Mouse (Mus musculus) midbrain, postnatal 0 days (tissue): ENCODE measurements at regions not wholly inside any gene's neighbourhood (a gene's known extent, or its start where the extent isn't known, plus 50 kb on each side); places are given as distances from the start of the nearest gene placed in this dataset.
"Not testable (repeated sequence)": the region's sequence is repeated elsewhere in the genome, so short reads cannot be mapped to it uniquely, and the experiment has no call there.

Experiments
- ATAC-seq: fragments of 200-750 bp; cut with Nextera tagmentation; 2 replicates; pipeline ENCODE4 v1.8.0; 2017; ENCODE audit warnings: moderate number of reproducible peaks, mild to moderate bottlenecking, moderate TSS enrichment, moderate library complexity; ENCODE audit not compliant: low FRiP score
- DNase-seq: peaks from one replicate; pipeline ENCODE4 v3.0.0-alpha.2; 2015; ENCODE audit warnings: low spot score
- H3K27ac ChIP-seq: fragments of 300-500 bp; sonication (generic); 2 replicates; pipeline ENCODE4 v1.5.1; 2014; ENCODE audit warnings: low read depth, mild to moderate bottlenecking, low read length, mixed read lengths
- H3K27me3 ChIP-seq: fragments of 300-500 bp; sonication (generic); 2 replicates; pipeline ENCODE4 v1.6.1; 2014; ENCODE audit warnings: low read length, control low read depth, mixed read lengths; ENCODE audit not compliant: insufficient read depth
- H3K36me3 ChIP-seq: fragments of 300-500 bp; sonication (generic); 2 replicates; pipeline ENCODE4 v1.6.1; 2014; ENCODE audit warnings: low read length, control low read depth, mixed read lengths; ENCODE audit not compliant: insufficient read depth
- H3K4me1 ChIP-seq: fragments of 300-500 bp; sonication (generic); 2 replicates; pipeline ENCODE4 v1.6.1; 2014; ENCODE audit warnings: mild to moderate bottlenecking, control low read depth, antibody characterized with exemption, low read length, mixed read lengths; ENCODE audit not compliant: insufficient read depth
- H3K4me2 ChIP-seq: fragments of 300-500 bp; sonication (generic); 2 replicates; pipeline ENCODE4 v1.6.1; 2014; ENCODE audit warnings: low read depth, mild to moderate bottlenecking, low read length, mixed read lengths; ENCODE audit not compliant: poor library complexity, severe bottlenecking
- H3K4me3 ChIP-seq: fragments of 300-500 bp; sonication (generic); 2 replicates; pipeline ENCODE4 v1.5.1; 2014; ENCODE audit warnings: low read depth, mild to moderate bottlenecking, low read length, moderate library complexity
- H3K9ac ChIP-seq: fragments of 300-500 bp; sonication (generic); replicated peaks from 2 replicates; pipeline ENCODE4 v1.6.1; 2014; ENCODE audit warnings: mild to moderate bottlenecking, low read length, moderate library complexity, mixed read lengths; ENCODE audit not compliant: poor library complexity, severe bottlenecking
- H3K9me3 ChIP-seq: fragments of 300-500 bp; sonication (generic); 2 replicates; pipeline ENCODE4 v1.6.1; 2016; ENCODE audit warnings: low read length, control low read depth
- CTCF ChIP-seq: IDR thresholded peaks from 2 replicates; pipeline ENCODE4 v1.5.1; 2016; ENCODE audit warnings: antibody characterized with exemption, mild to moderate bottlenecking
- WGBS: fragments of 180-500 bp; shearing (Covaris S2); extraction: QIAGEN DNeasy Blood & Tissue Kit; methylation state at CpG from one replicate; pipeline ENCODE4 v1.1.7; 2014; 5-methylcytosine and 5-hydroxymethylcytosine counted together

DNA sequence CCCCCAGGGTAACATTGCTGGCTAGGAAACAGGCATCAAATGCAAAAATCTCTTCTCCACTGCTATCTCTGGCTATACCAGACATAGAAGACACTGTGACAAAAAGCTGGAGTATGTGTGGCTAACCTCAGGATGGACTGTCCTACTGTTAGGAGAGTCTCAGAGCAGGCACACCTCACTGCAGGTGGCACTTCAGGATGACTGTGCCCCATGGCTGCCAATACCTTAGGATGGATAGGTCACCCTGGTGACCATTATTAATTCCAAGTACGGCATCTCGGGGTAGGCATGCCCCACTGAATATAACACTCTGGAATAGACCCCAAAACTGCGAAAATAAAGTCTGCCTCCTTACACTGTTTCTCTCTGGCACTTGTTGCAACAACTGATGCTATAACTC is 68.3 kb upstream of the Gm21119 start:
- WGBS: no CpG with 5 or more reads among the region's 3 CpGs
- H3K9ac ChIP-seq, ATAC-seq, H3K27ac ChIP-seq, H3K4me2 ChIP-seq, DNase-seq, H3K9me3 ChIP-seq, H3K36me3 ChIP-seq, H3K27me3 ChIP-seq, H3K4me1 ChIP-seq, H3K4me3 ChIP-seq: not testable (repeated sequence)

DNA sequence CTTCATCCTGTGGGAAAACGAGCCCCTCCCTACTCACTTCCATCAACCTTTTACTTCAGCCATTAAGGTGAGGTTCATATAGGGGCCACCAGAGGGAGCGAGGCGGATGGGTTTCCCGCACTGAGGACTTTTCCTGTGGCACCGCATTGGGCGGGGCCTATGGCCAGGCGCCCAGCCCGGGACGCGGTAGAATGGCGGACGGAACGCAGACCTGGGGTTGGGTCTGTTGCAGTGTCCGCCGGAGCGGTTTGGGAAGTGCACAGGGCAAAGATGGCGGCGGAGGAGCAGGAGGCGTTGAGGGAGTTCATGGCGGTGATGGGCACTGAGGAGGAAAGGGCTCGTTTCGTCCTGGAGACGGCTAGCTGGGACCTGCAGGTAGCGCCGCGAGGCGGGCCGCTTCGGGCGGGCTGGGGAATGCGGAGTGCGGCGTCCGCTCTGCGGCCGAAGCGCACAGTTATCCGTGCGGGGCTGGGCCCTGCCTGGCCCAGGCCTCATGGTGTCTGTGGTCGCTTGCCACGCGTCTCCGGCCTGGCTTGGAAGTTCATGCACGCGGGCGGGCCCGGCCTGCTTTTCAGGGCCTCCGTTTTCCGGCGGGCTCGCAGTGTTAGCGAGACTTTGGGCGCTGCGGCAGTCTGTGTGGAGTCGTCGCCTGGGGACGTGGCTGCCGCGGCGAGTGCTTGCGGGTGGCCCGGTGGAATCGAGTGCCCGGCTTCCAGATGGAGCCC is 64.5 kb upstream of the Gm21119 start:
- WGBS: 14% methylated on average over 60 of the region's 64 CpGs
- not testable (repeated sequence) for H3K36me3 ChIP-seq, H3K9me3 ChIP-seq, H3K4me1 ChIP-seq, H3K27me3 ChIP-seq
- peak; percentile 100 for ATAC-seq
- peak overlapping the region; percentile 29; the same call in 1 of the 2 replicates for H3K4me2 ChIP-seq
- TF ChIP-seq CTCF: peak; percentile 61
- H3K9ac ChIP-seq: 0 out of 2 replicates have a peak overlapping the region, but pooled peaks have one; percentile 56
- H3K27ac ChIP-seq: peak overlapping the region; percentile 47; the same call in 1 of the 2 replicates
- peak; percentile 10 for DNase-seq
- H3K4me3 ChIP-seq: peak overlapping the region; percentile 50

DNA sequence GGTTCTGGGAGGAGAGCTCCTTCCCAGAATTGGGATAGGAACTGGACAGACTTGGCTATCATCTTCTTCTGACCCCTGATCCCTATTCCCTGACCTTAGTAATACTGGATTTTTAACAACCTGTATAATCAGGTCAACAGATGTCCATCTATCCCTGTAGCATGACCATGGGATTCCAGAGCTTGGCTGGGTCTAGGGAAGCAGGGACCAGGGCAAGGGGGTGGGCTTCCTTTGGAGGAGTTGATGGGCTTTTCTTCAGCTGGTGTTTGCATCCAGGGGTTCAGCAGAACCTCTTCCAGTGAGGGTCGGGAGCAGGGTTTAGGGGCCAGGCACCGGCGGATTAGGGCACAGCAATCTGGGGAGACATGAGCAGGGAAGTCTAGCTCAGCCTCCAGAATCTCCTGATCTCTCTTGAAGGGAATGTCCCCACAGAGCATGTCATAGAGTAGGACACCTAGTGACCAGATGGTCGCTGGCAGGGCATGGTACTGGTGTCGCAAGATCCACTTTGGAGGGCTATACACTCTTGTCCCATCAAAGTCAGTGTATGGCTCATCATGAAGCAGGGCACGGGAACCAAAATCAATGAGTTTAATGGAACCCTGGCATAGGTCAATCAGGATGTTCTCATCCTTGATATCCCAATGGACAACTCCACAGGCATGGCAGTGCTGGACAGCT is 58.1 kb upstream of the Gm21119 start:
- not testable (repeated sequence) for H3K4me3 ChIP-seq, H3K27me3 ChIP-seq, H3K4me2 ChIP-seq, H3K36me3 ChIP-seq, H3K4me1 ChIP-seq, H3K9ac ChIP-seq, DNase-seq, H3K9me3 ChIP-seq, H3K27ac ChIP-seq
- peak; percentile 59 for ATAC-seq
- no CpG with 5 or more reads among the region's 6 CpGs for WGBS

DNA sequence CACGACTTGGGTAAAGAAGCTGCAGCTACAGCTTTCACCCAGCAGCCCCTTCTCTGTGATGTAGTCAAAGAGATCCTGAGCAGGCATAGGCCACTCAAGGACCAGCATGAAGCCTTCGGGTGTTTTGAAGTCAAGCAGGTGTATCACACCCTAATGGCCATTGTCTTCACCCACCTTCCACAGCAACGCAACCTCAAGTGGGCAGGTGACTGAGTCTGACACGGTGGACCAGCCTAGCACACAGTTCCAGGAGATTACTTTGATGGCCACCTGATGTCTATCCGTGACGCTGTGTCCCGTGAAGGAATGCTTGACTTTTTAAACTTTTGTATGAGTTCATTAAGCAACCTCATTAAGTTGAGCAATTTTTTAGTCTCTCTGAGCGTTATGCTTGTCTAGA is 57.5 kb upstream of the Gm21119 start:
- peak; percentile 83 for ATAC-seq

DNA sequence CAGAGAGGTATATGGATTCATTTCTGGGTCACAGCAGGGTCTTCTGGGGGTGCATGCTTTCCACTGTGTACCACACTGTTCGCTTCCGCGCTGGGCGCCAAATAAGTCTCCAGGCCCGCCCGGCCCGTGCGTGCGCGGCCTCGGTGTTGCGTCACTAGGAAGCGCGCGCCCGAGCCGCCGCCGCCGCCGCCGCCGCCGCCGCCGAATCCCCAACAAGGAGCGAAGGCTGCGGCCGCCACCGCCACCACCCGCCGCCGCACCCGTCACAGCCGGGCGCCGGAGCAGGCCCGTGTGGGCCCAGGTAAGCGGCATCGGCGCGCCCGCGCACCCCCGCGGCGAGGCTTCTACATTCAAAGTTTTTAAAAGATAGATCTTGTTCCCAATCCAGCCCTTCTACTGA is 57.1 kb upstream of the Gm21119 start:
- not testable (repeated sequence) for H3K27ac ChIP-seq, H3K9ac ChIP-seq, DNase-seq, H3K36me3 ChIP-seq, H3K4me2 ChIP-seq, H3K4me1 ChIP-seq, H3K9me3 ChIP-seq, H3K27me3 ChIP-seq
- 64% methylated on average over 26 of the region's 47 CpGs for WGBS
- peak overlapping the region; percentile 22; the same call in 1 of the 2 replicates for H3K4me3 ChIP-seq
- ATAC-seq: peak; percentile 95

More for the DNA sequence above, 57.5 kb upstream of the Gm21119 start:
- H3K4me1 ChIP-seq, H3K9me3 ChIP-seq, H3K4me3 ChIP-seq, DNase-seq, H3K36me3 ChIP-seq, H3K27ac ChIP-seq, H3K9ac ChIP-seq, H3K4me2 ChIP-seq, H3K27me3 ChIP-seq: not testable (repeated sequence)
- 79% methylated on average over 7 of the region's 8 CpGs for whole genome bisulfite sequencing
